Mouse (Mus musculus) ES-E14 (cell line): Measurements from ENCODE around the gene H2bfm.

Experiments
- CHD2 ChIP-seq: IDR thresholded peaks from 2 replicates; pipeline ENCODE4 v1.6.1; 2014; ENCODE audit warnings: mild to moderate bottlenecking, low read depth, low read length, inconsistent platforms
- HCFC1 ChIP-seq: IDR thresholded peaks from 2 replicates; pipeline ENCODE4 v1.6.1; 2012; ENCODE audit warnings: low read length, inconsistent platforms, borderline replicate concordance; ENCODE audit not compliant: insufficient read depth
- MAFK ChIP-seq: IDR thresholded peaks from 2 replicates; pipeline ENCODE4 v1.6.1; 2014; ENCODE audit warnings: mild to moderate bottlenecking, low read depth, low read length, inconsistent platforms; ENCODE audit not compliant: insufficient read depth
- ZC3H11A ChIP-seq: IDR thresholded peaks from 2 replicates; pipeline ENCODE4 v1.6.1; 2012; ENCODE audit warnings: low read depth, mild to moderate bottlenecking, inconsistent platforms, low read length, borderline replicate concordance
- ZNF384 ChIP-seq: IDR thresholded peaks from 2 replicates; pipeline ENCODE4 v1.6.1; 2012; ENCODE audit warnings: low read depth, low read length, inconsistent platforms

- TF ChIP-seq ZNF384 (no peak), CHD2 (no peak), HCFC1 (no peak), MAFK (no peak), ZC3H11A (no peak)
These were observed 32.6 kb downstream of the H2bfm start for GRCm38 (mm10) chrX:136959688-136960087.
